Mouse (Mus musculus) adrenal gland, postnatal 25 days (tissue): ENCODE data around the gene Hcrtr1. TPM values are rescaled to one million over a fixed set of nuclear protein-coding genes. Genes with fewer than 3 reads are reported as not detected.

ENCODE experiments used
- total RNA-seq: library from RNA; stranded (reverse); gene quantifications from 2 replicates; pipeline ENCODE4 v1.2.3, GENCODE M21; 2021

Gene Hcrtr1
- total RNA-seq, 1 experiment from 2014 or later: 0.76 TPM

Other genes with a start within 250 kb of the Hcrtr1 start
- 0.86 and 3.4 TPM in 2 replicates for gene Spocd1, start 210.1 kb downstream of the Hcrtr1 start, total RNA-seq
- 22.7 and 29.8 TPM in 2 replicates for gene Adgrb2, start 154.5 kb downstream of the Hcrtr1 start, total RNA-seq
- gene Col16a1, start 91.5 kb downstream of the Hcrtr1 start, total RNA-seq: 14.1 and 14.8 TPM in 2 replicates
- gene Pef1, start 36.8 kb downstream of the Hcrtr1 start, total RNA-seq: 68.0 and 70.3 TPM in 2 replicates
- 77.1 and 111 TPM in 2 replicates for gene Tinagl1, start 35.8 kb upstream of the Hcrtr1 start, total RNA-seq
- not detected in 2 replicates for gene Gm853, start 83.0 kb upstream of the Hcrtr1 start, total RNA-seq
- 0.85 and 0.90 TPM in 2 replicates for gene Serinc2, start 139.8 kb upstream of the Hcrtr1 start, total RNA-seq
- 44.7 and 45.0 TPM in 2 replicates for gene Fabp3, start 169.2 kb upstream of the Hcrtr1 start, total RNA-seq
- gene Gm10570, start 169.3 kb upstream of the Hcrtr1 start, total RNA-seq: not detected in 2 replicates
- gene Zcchc17, start 220.6 kb upstream of the Hcrtr1 start, total RNA-seq: 40.3 and 43.1 TPM in 2 replicates
- 34.9 and 36.3 TPM in 2 replicates for gene Snrnp40, start 220.8 kb upstream of the Hcrtr1 start, total RNA-seq